Mouse (Mus musculus) lung, postnatal 0 days (tissue): Measurements from ENCODE around the gene Zfand3. TPM values are rescaled to one million over a fixed set of nuclear protein-coding genes. Genes with fewer than 3 reads are reported as not detected.

Experiments
- ATAC-seq: fragments of 200-750 bp; cut with Nextera tagmentation; 2 replicates; pipeline ENCODE4 v1.8.0; 2017; ENCODE audit warnings: moderate library complexity
- DNase-seq: peaks from one replicate; pipeline ENCODE4 v3.0.0-alpha.2; 2016; ENCODE audit warnings: low spot score
- H3K27ac ChIP-seq: fragments of 300-500 bp; sonication (generic); 2 replicates; pipeline ENCODE4 v1.5.1; 2014; ENCODE audit warnings: antibody characterized with exemption, mild to moderate bottlenecking, low read length, mixed read lengths
- H3K27me3 ChIP-seq: fragments of 300-500 bp; sonication (generic); replicated peaks from 2 replicates; pipeline ENCODE4 v1.6.1; 2014; ENCODE audit warnings: low read length, mixed read lengths; ENCODE audit not compliant: insufficient read depth
- H3K36me3 ChIP-seq: fragments of 300-500 bp; sonication (generic); 2 replicates; pipeline ENCODE4 v1.6.1; 2014; ENCODE audit warnings: low read length, mixed read lengths; ENCODE audit not compliant: insufficient read depth
- H3K4me1 ChIP-seq: fragments of 300-500 bp; sonication (generic); 2 replicates; pipeline ENCODE4 v1.6.1; 2014; ENCODE audit warnings: antibody characterized with exemption, low read depth, low read length, mixed read lengths; ENCODE audit not compliant: insufficient read depth
- H3K4me2 ChIP-seq: fragments of 300-500 bp; sonication (generic); replicated peaks from 2 replicates; pipeline ENCODE4 v1.6.1; 2014; ENCODE audit warnings: low read depth, mild to moderate bottlenecking, low read length, moderate library complexity, mixed read lengths
- H3K4me3 ChIP-seq: fragments of 300-500 bp; sonication (generic); 2 replicates; pipeline ENCODE4 v1.5.1; 2014; ENCODE audit warnings: low read depth, low read length
- H3K9ac ChIP-seq: fragments of 300-500 bp; sonication (generic); replicated peaks from 2 replicates; pipeline ENCODE4 v1.6.1; 2014; ENCODE audit warnings: low read depth, mild to moderate bottlenecking
- H3K9me3 ChIP-seq: fragments of 300-500 bp; sonication (generic); 2 replicates; pipeline ENCODE4 v1.6.1; 2016; ENCODE audit warnings: low read length, mixed read lengths
- CTCF ChIP-seq: IDR thresholded peaks from 2 replicates; pipeline ENCODE4 v1.5.1; 2016; ENCODE audit warnings: antibody characterized with exemption, mild to moderate bottlenecking
- EP300 ChIP-seq: IDR thresholded peaks from 2 replicates; pipeline ENCODE4 v1.6.1; 2016; ENCODE audit warnings: antibody characterized with exemption, mild to moderate bottlenecking, control low read depth
- WGBS: fragments of 180-500 bp; shearing (Covaris S2); extraction: QIAGEN DNeasy Blood & Tissue Kit; methylation state at CpG from one replicate; pipeline ENCODE4 v1.1.7; 2014; 5-methylcytosine and 5-hydroxymethylcytosine counted together
- polyA plus RNA-seq: library from polyadenylated mRNA; unstranded; fragments of >200 nt; fragmentation: Nextera tagmentation; extraction: Ambion mirVana; gene quantifications from 2 replicates; pipeline ENCODE4 v1.2.1, GENCODE M21; 2015

The Zfand3 gene
- polyA plus RNA-seq, 1 experiment from 2014 or later, result 52.1 TPM

- Histone ChIP-seq H3K9ac (no peak overlapping the region), H3K9me3 (no peaks in the 10 kb centered on the region), H3K4me3 (no peak overlapping the region), H3K27me3 (no peaks in the 10 kb centered on the region), H3K4me1 (peaks cover 15% of the 10 kb centered on the region), H3K27ac (no peak overlapping the region), H3K4me2 (no peak overlapping the region), H3K36me3 (0 out of 2 replicates have a peak, but pooled peaks cover 4% of the 10 kb centered on the region)
- WGBS, result 85% methylated on average over 26 of the region's 26 CpGs
- TF ChIP-seq EP300 (no peak), CTCF (no peak)
- no peak for ATAC-seq
- no peak for DNase-seq
Observed at GRCm38 (mm10) chr17:30192416-30193005, 188.0 kb downstream of the Zfand3 start.

- ATAC-seq, result no peak
Observed at GRCm38 (mm10) chr17:30193615-30194014, 189.1 kb downstream of the Zfand3 start.

GRCm38 (mm10) chr17:30194091-30194490 lies 189.6 kb downstream of the Zfand3 start:
- ATAC-seq (no peak), DNase-seq (no peak)
- Histone ChIP-seq H3K9ac (no peak overlapping the region), H3K4me3 (no peak overlapping the region), H3K4me1 (peaks cover 25% of the 10 kb centered on the region), H3K27ac (no peak overlapping the region), H3K9me3 (no peaks in the 10 kb centered on the region), H3K36me3 (0 out of 2 replicates have a peak, but pooled peaks cover 4% of the 10 kb centered on the region), H3K27me3 (no peaks in the 10 kb centered on the region), H3K4me2 (no peak overlapping the region)
- no peak for TF ChIP-seq EP300
- TF ChIP-seq CTCF, result no peak
- WGBS, result 40% methylated on average over 3 of the region's 3 CpGs

More at GRCm38 (mm10) chr17:30193615-30194014, 189.1 kb downstream of the Zfand3 start:
- Histone ChIP-seq H3K27ac (no peak overlapping the region), H3K4me3 (no peak overlapping the region), H3K36me3 (0 out of 2 replicates have a peak, but pooled peaks cover 4% of the 10 kb centered on the region), H3K9ac (no peak overlapping the region), H3K9me3 (no peaks in the 10 kb centered on the region), H3K4me2 (no peak overlapping the region), H3K4me1 (peaks cover 25% of the 10 kb centered on the region), H3K27me3 (no peaks in the 10 kb centered on the region)
- DNase-seq, result no peak
- TF ChIP-seq CTCF (no peak), EP300 (no peak)
- WGBS, result 63% methylated on average over 2 of the region's 2 CpGs

GRCm38 (mm10) chr17:30194629-30195445 lies 190.3 kb downstream of the Zfand3 start:
- Histone ChIP-seq H3K27ac (no peak overlapping the region), H3K27me3 (no peaks in the 10 kb centered on the region), H3K4me3 (no peak overlapping the region), H3K4me2 (no peak overlapping the region), H3K9me3 (no peaks in the 10 kb centered on the region), H3K36me3 (0 out of 2 replicates have a peak, but pooled peaks cover 4% of the 10 kb centered on the region), H3K4me1 (peaks cover 27% of the 10 kb centered on the region), H3K9ac (no peak overlapping the region)
- DNase-seq (peak; percentile 49), ATAC-seq (0 out of 2 replicates have a peak, but pooled peaks have one; percentile 27)
- peak; percentile 63 for TF ChIP-seq CTCF
- TF ChIP-seq EP300, result no peak
- WGBS, result 58% methylated on average over 11 of the region's 11 CpGs

- H3K36me3 ChIP-seq, result 0 out of 2 replicates have a peak, but pooled peaks cover 4% of the 10 kb centered on the region
- ATAC-seq (no peak), DNase-seq (no peak)
- no peak overlapping the region for H3K9ac ChIP-seq
- no peak overlapping the region for H3K27ac ChIP-seq
- peaks cover 32% of the 10 kb centered on the region for H3K4me1 ChIP-seq
- H3K9me3 ChIP-seq, result no peaks in the 10 kb centered on the region
- 74% methylated on average over 14 of the region's 21 CpGs for WGBS
- TF ChIP-seq CTCF (no peak), EP300 (no peak)
- no peak overlapping the region for H3K4me2 ChIP-seq
- H3K27me3 ChIP-seq, result no peaks in the 10 kb centered on the region
- H3K4me3 ChIP-seq, result no peak overlapping the region
Observed at GRCm38 (mm10) chr17:30195591-30196183, 191.2 kb downstream of the Zfand3 start.
